Mouse (Mus musculus) heart, postnatal 10 days (tissue): ENCODE results near the gene Bcas2. TPM values are rescaled to one million over a fixed set of nuclear protein-coding genes. Genes with fewer than 3 reads are reported as not detected.
"Not testable (repeated sequence)": the region's sequence is repeated elsewhere in the genome, so short reads cannot be mapped to it uniquely, and the experiment has no call there.

Source experiments
- DNase-seq, 2 experiments: peaks; one replicate each; pipeline ENCODE4 v3.0.0; 2021
- intact Hi-C: fragments of 180-260 bp; cut with DNase I; formaldehyde crosslinking; loops from one replicate; pipeline ENCODE4 v1.15.1; 2025
- total RNA-seq, 2 experiments: library from RNA; stranded (reverse); gene quantifications; 2 replicates each; pipeline ENCODE4 v1.2.3; 2021

Bcas2 gene
- total RNA-seq, 2 experiments from 2014 or later = 55.5 to 61.6 TPM

- DNase-seq = no peak
- intact Hi-C loops = no loop called here
Measured at GRCm38 (mm10) chr3:103153761-103154160, 17.7 kb upstream of the Bcas2 start.

- no peak for DNase-seq
- intact Hi-C loops = no loop called here
Measured at GRCm38 (mm10) chr3:103159232-103159900, 12.1 kb upstream of the Bcas2 start.

GRCm38 (mm10) chr3:103169771-103170170, 1.7 kb upstream of the Bcas2 start:
- peak; percentile 83 to 91 for DNase-seq
- intact Hi-C loops = loop anchor here (1.0 to 5.0 kb wide), 4 partner anchors 67 to 452 kb away; partner anchors contain the start of genes Dennd2c and Nras

- no peak for DNase-seq
- intact Hi-C loops = loop anchor here (5.0 kb wide), 2 partner anchors 210 to 455 kb away; no protein-coding TSS in a partner anchor
Measured at GRCm38 (mm10) chr3:103172615-103173014, 1.2 kb downstream of the Bcas2 start.

GRCm38 (mm10) chr3:103176740-103177139, 5.3 kb downstream of the Bcas2 start:
- no peak for DNase-seq
- intact Hi-C loops = no loop called here

- intact Hi-C loops = no loop called here
- DNase-seq = no peak
Measured at GRCm38 (mm10) chr3:103179527-103179926, 8.1 kb downstream of the Bcas2 start.

GRCm38 (mm10) chr3:103181171-103181570, 9.7 kb downstream of the Bcas2 start:
- intact Hi-C loops = no loop called here
- DNase-seq = no peak

- intact Hi-C loops = no loop called here
- no peak for DNase-seq
Measured at GRCm38 (mm10) chr3:103182821-103183220, 11.4 kb downstream of the Bcas2 start.

- intact Hi-C loops, DNase-seq: not testable (repeated sequence)
Measured at GRCm38 (mm10) chr3:103184467-103184866, 13.0 kb downstream of the Bcas2 start.

GRCm38 (mm10) chr3:103188451-103188850, 17.0 kb downstream of the Bcas2 start:
- intact Hi-C loops = no loop called here
- no peak for DNase-seq

- intact Hi-C loops = no loop called here
- DNase-seq = no peak
Measured at GRCm38 (mm10) chr3:103188856-103189255, 17.4 kb downstream of the Bcas2 start.

GRCm38 (mm10) chr3:103192161-103192560, 20.7 kb downstream of the Bcas2 start:
- no peak for DNase-seq
- intact Hi-C loops = no loop called here

- no peak for DNase-seq
- intact Hi-C loops = no loop called here
Measured at GRCm38 (mm10) chr3:103193186-103193585, 21.7 kb downstream of the Bcas2 start.

- no peak for DNase-seq
- intact Hi-C loops = no loop called here
Measured at GRCm38 (mm10) chr3:103196320-103196823, 24.9 kb downstream of the Bcas2 start.

- intact Hi-C loops = no loop called here
- no peak for DNase-seq
Measured at GRCm38 (mm10) chr3:103199386-103199785, 27.9 kb downstream of the Bcas2 start.

GRCm38 (mm10) chr3:103201105-103201504, 29.6 kb downstream of the Bcas2 start:
- intact Hi-C loops, DNase-seq: not testable (repeated sequence)

GRCm38 (mm10) chr3:103203554-103203953, 32.1 kb downstream of the Bcas2 start:
- intact Hi-C loops = no loop called here
- DNase-seq = no peak

GRCm38 (mm10) chr3:103204445-103204844, 33.0 kb downstream of the Bcas2 start:
- intact Hi-C loops = no loop called here
- no peak for DNase-seq

- no peak for DNase-seq
- intact Hi-C loops = no loop called here
Measured at GRCm38 (mm10) chr3:103206393-103206792, 34.9 kb downstream of the Bcas2 start.

GRCm38 (mm10) chr3:103207749-103208148, 36.3 kb downstream of the Bcas2 start:
- no peak for DNase-seq
- intact Hi-C loops = no loop called here

GRCm38 (mm10) chr3:103208237-103208636, 36.8 kb downstream of the Bcas2 start:
- intact Hi-C loops = no loop called here

GRCm38 (mm10) chr3:103211101-103211500, 39.6 kb downstream of the Bcas2 start:
- no peak for DNase-seq
- intact Hi-C loops = no loop called here

More at GRCm38 (mm10) chr3:103208237-103208636, 36.8 kb downstream of the Bcas2 start:
- DNase-seq = no peak
